Mouse (Mus musculus) MEL (cell line): ENCODE data around the gene Ahcyl2. TPM values are rescaled to one million over a fixed set of nuclear protein-coding genes. Genes with fewer than 3 reads are reported as not detected.

Source experiments
- DNase-seq: peaks from one replicate; pipeline ENCODE4 v3.0.0; 2011; ENCODE audit warnings: low read depth, low spot score
- H3K27ac ChIP-seq: 2 replicates; pipeline ENCODE4 v1.5.1; 2012; ENCODE audit warnings: low read depth, mild to moderate bottlenecking, control low read depth, low read length, moderate library complexity; ENCODE audit not compliant: control insufficient read depth
- H3K27me3 ChIP-seq, 2 experiments: fragments of 150-350 bp in 1 of 2; sonication (generic) in 1 of 2; 2 replicates each; pipeline ENCODE4 v1.6.1; 2012; ENCODE audit warnings: low read length in 2 of 2, mild to moderate bottlenecking in 2 of 2, improper control_type of control experiment in 1 of 2, moderate library complexity in 1 of 2; ENCODE audit not compliant: insufficient read depth in 2 of 2, control insufficient read depth in 1 of 2
- H3K36me3 ChIP-seq, 2 experiments: 2 replicates each; pipeline ENCODE4 v1.6.1; 2012 to 2014; ENCODE audit warnings: low read length in 2 of 2, improper control_type of control experiment in 1 of 2, inconsistent platforms in 1 of 2, mild to moderate bottlenecking in 1 of 2; ENCODE audit not compliant: insufficient read depth in 2 of 2, control insufficient read depth in 1 of 2
- H3K4me1 ChIP-seq, 2 experiments: fragments of 150-350 bp in 1 of 2; sonication (generic) in 1 of 2; 2 replicates each; pipeline ENCODE4 v1.6.1; 2012; ENCODE audit warnings: low read length in 2 of 2, improper control_type of control experiment in 1 of 2, mild to moderate bottlenecking in 1 of 2; ENCODE audit not compliant: insufficient read depth in 2 of 2, control insufficient read depth in 1 of 2
- H3K4me3 ChIP-seq, 2 experiments: fragments of 150-350 bp in 1 of 2; sonication (generic) in 1 of 2; 2 replicates each; pipeline ENCODE4 v1.5.1; 2012; ENCODE audit warnings: low read depth in 2 of 2, low read length in 2 of 2, mild to moderate bottlenecking in 2 of 2, moderate library complexity in 2 of 2, control low read depth in 1 of 2, improper control_type of control experiment in 1 of 2; ENCODE audit not compliant: control insufficient read depth in 1 of 2, insufficient read depth in 1 of 2
- H3K79me2 ChIP-seq: 2 replicates; pipeline ENCODE4 v1.6.1; 2012; ENCODE audit warnings: mild to moderate bottlenecking, low read length, moderate library complexity; ENCODE audit not compliant: control insufficient read depth, poor library complexity, insufficient read depth
- H3K9ac ChIP-seq: 2 replicates; pipeline ENCODE4 v1.6.1; 2012; ENCODE audit warnings: low read depth, mild to moderate bottlenecking, control low read depth, low read length, moderate library complexity; ENCODE audit not compliant: control insufficient read depth, poor library complexity, severe bottlenecking
- H3K9me3 ChIP-seq: fragments of 150-350 bp; sonication (generic); replicated peaks from 2 replicates; pipeline ENCODE4 v1.6.1; 2012; ENCODE audit warnings: mild to moderate bottlenecking, low read length, improper control_type of control experiment, moderate library complexity; ENCODE audit not compliant: insufficient read depth
- BHLHE40 ChIP-seq: IDR thresholded peaks from 2 replicates; pipeline ENCODE4 v1.6.1; 2012; ENCODE audit warnings: low read depth, mild to moderate bottlenecking, inconsistent platforms, low read length, improper control_type of control experiment, borderline replicate concordance
- CHD1 ChIP-seq: IDR thresholded peaks from 2 replicates; pipeline ENCODE4 v1.6.1; 2012; ENCODE audit warnings: low read depth, mild to moderate bottlenecking, inconsistent platforms, low read length, improper control_type of control experiment
- ELF1 ChIP-seq: IDR thresholded peaks from 2 replicates; pipeline ENCODE4 v1.6.1; 2014; ENCODE audit warnings: low read depth, mild to moderate bottlenecking, inconsistent platforms, low read length, improper control_type of control experiment, moderate library complexity
- EP300 ChIP-seq, 2 experiments: IDR thresholded peaks; 2 replicates each; pipeline ENCODE4 v1.6.1; 2011; ENCODE audit warnings: improper control_type of control experiment in 2 of 2, low read length in 2 of 2, low read depth in 1 of 2, mild to moderate bottlenecking in 1 of 2
- ETS1 ChIP-seq: IDR thresholded peaks from 2 replicates; pipeline ENCODE4 v1.6.1; 2012; ENCODE audit warnings: low read depth, mild to moderate bottlenecking, inconsistent platforms, low read length, improper control_type of control experiment, moderate library complexity
- GABPA ChIP-seq: IDR thresholded peaks from 2 replicates; pipeline ENCODE4 v1.6.1; 2012; ENCODE audit warnings: low read depth, mild to moderate bottlenecking, inconsistent platforms, low read length, improper control_type of control experiment, moderate library complexity
- GATA1 ChIP-seq: IDR thresholded peaks from 2 replicates; pipeline ENCODE4 v1.6.1; 2011; ENCODE audit warnings: low read depth, low read length, improper control_type of control experiment
- JUND ChIP-seq: IDR thresholded peaks from 2 replicates; pipeline ENCODE4 v1.6.1; 2011; ENCODE audit warnings: low read depth, mild to moderate bottlenecking, improper control_type of control experiment, low read length
- MEF2A ChIP-seq: IDR thresholded peaks from 2 replicates; pipeline ENCODE4 v1.6.1; 2014; ENCODE audit warnings: low read depth, mild to moderate bottlenecking, inconsistent platforms, low read length, improper control_type of control experiment; ENCODE audit not compliant: poor library complexity, insufficient replicate concordance, severe bottlenecking; ENCODE audit errors: extremely low read depth
- MXI1 ChIP-seq: IDR thresholded peaks from 2 replicates; pipeline ENCODE4 v1.6.1; 2011; ENCODE audit warnings: mild to moderate bottlenecking, low read depth, low read length, improper control_type of control experiment
- MYB ChIP-seq: IDR thresholded peaks from 2 replicates; pipeline ENCODE4 v1.6.1; 2011; ENCODE audit warnings: mild to moderate bottlenecking, low read depth, low read length, improper control_type of control experiment
- NELFE ChIP-seq: IDR thresholded peaks from 2 replicates; pipeline ENCODE4 v1.6.1; 2011; ENCODE audit warnings: low read depth, low read length, improper control_type of control experiment
- POLR2AphosphoS2 ChIP-seq: IDR thresholded peaks from 2 replicates; pipeline ENCODE4 v1.6.1; 2011; ENCODE audit warnings: low read length, improper control_type of control experiment
- POLR2AphosphoS5 ChIP-seq: IDR thresholded peaks from 2 replicates; pipeline ENCODE4 v1.6.1; 2012; ENCODE audit warnings: low read depth, borderline replicate concordance, mild to moderate bottlenecking, inconsistent platforms, low read length, moderate library complexity, mixed read lengths
- RCOR1 ChIP-seq: IDR thresholded peaks from 2 replicates; pipeline ENCODE4 v1.6.1; 2012; ENCODE audit warnings: low read depth, mild to moderate bottlenecking, inconsistent platforms, low read length, improper control_type of control experiment
- SMC3 ChIP-seq: IDR thresholded peaks from 2 replicates; pipeline ENCODE4 v1.6.1; 2011; ENCODE audit warnings: low read depth, low read length, improper control_type of control experiment
- TAL1 ChIP-seq: IDR thresholded peaks from 2 replicates; pipeline ENCODE4 v1.6.1; 2012; ENCODE audit warnings: mild to moderate bottlenecking, inconsistent platforms, low read length, moderate library complexity, mixed read lengths
- TBP ChIP-seq: IDR thresholded peaks from 2 replicates; pipeline ENCODE4 v1.8.0; 2011; ENCODE audit warnings: low read depth, low read length, improper control_type of control experiment
- USF2 ChIP-seq, 2 experiments: IDR thresholded peaks; 2 replicates each; pipeline ENCODE4 v1.6.1; 2011 to 2012; ENCODE audit warnings: improper control_type of control experiment in 2 of 2, low read length in 2 of 2, borderline replicate concordance in 1 of 2, inconsistent platforms in 1 of 2, low read depth in 1 of 2, mild to moderate bottlenecking in 1 of 2; ENCODE audit not compliant: insufficient read depth in 1 of 2
- ZC3H11A ChIP-seq: IDR thresholded peaks from 2 replicates; pipeline ENCODE4 v1.6.1; 2012; ENCODE audit warnings: low read depth, mild to moderate bottlenecking, inconsistent platforms, low read length, improper control_type of control experiment
- polyA plus RNA-seq, 2 experiments: library from polyadenylated mRNA; stranded (reverse) in 1 of 2; unstranded in 1 of 2; fragments of >175 nt in 1 of 2; fragments of >200 nt in 1 of 2; gene quantifications; 2 replicates each; pipeline versions ENCODE4 v1.2.1 to v1.2.4; 2012; ENCODE audit warnings: low replicate concordance in 2 of 2, low read depth in 1 of 2; ENCODE audit not compliant: insufficient read length in 2 of 2, insufficient read depth in 1 of 2, missing spikeins in 1 of 2
- total RNA-seq: library from RNA; depleted of rRNA; stranded (reverse); fragments of 300-350 nt; gene quantifications from 2 replicates; pipeline ENCODE4 v1.2.3, GENCODE M21; 2012

Ahcyl2 gene
- total and polyA plus RNA-seq, 3 experiments = 16.9 to 17.0 TPM; not detected in 1

DNA sequence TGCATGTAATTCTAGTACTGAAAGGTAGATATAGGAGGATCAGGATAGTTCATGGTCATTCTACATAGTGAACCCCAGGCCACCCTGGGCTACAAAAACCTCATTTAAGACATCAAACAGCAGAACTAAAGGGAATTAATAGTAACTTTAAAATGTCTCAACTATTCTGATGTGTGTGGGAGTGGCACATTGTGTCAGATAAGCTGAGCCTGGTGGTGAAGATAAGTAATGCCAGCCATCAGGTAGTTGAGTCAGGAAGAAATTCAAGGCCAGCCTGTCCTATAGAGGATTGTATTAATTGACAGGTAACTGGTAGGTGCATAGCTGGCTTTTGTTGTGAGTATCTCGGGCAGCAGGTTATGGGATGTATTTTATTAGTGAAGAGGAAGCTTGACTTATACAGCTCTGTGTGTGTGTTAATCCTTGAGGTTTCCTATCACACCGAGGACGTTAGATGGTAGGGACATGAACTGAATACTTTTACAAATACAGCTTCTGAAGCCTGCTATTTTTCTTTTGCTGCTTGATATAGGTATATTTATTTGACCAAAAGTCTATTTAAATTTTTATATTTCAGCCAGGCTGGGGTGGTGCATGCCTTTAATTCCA is 16.7 kb downstream of the Ahcyl2 start (continued):
- TF ChIP-seq BHLHE40 (no peak), ELF1 (no peak), CHD1 (no peak), MEF2A (no peak), MYB (no peak), POLR2AphosphoS5 (no peak), MXI1 (no peak), ETS1 (peak; percentile 62), ZC3H11A (no peak), TBP (no peak), POLR2AphosphoS2 (no peak), TAL1 (peak; percentile 75), EP300 (IDR thresholded peaks at IDR 0.05; ENCODE audit: low read depth in 1 of 2, low read length in 2 of 2) (peak; percentile 87 to 93), USF2 (IDR thresholded peaks at IDR 0.05; ENCODE audit: borderline replicate concordance in 1 of 2, insufficient read depth in 1 of 2, low read depth in 1 of 2, low read length in 2 of 2) (no peak), NELFE (no peak), GABPA (no peak), GATA1 (peak; percentile 93)

DNA sequence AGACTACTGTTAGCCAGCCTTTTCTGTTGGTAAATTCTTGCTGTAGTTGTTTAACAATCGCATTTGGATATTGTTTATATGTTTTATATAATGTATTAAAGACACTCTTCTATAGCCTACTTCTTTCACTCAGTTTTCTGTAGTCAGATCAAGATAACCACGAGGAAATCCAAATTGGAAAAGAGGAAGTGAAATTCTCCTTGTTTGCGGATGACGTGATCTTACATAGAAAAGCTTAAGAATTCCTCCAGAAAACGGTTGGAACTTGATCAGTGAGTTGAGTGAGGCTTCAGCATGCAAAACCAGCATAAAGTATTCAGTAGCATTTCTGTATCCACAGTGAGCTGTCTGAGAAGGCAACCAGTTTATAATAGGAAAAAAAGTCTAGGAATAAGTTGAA is 17.9 kb downstream of the Ahcyl2 start:
- H3K79me2 ChIP-seq = peaks cover 3% of the 10 kb centered on the region
- peak; percentile 67; the same call in 1 of the 2 replicates for TF ChIP-seq GATA1
- peak; percentile 25 to 57; a peak in 3 of 4 replicates for TF ChIP-seq EP300 (IDR thresholded peaks at IDR 0.05; ENCODE audit: low read depth in 1 of 2, low read length in 2 of 2)
- TF ChIP-seq RCOR1 = 0 out of 2 replicates have a peak, but pooled peaks have one; percentile 27
- TF ChIP-seq JUND = no peak
- 0 out of 2 replicates have a peak, but pooled peaks have one; percentile 46 for TF ChIP-seq ETS1
- TF ChIP-seq SMC3 = no peak
- H3K27me3 ChIP-seq = no peaks in the 10 kb centered on the region
- no peaks in the 10 kb centered on the region for H3K9me3 ChIP-seq
- H3K36me3 ChIP-seq = peaks cover 0 to 60% of the 10 kb centered on the region in 2 experiments; a peak in 2 of 4 replicates
- no peak overlapping the region for H3K9ac ChIP-seq
- peak; percentile 42 for DNase-seq
- H3K27ac ChIP-seq = no peak overlapping the region
- H3K4me3 ChIP-seq = no peak overlapping the region
- peaks cover 22 to 43% of the 10 kb centered on the region in 2 experiments for H3K4me1 ChIP-seq
